Mouse (Mus musculus): ENCODE measurements around the gene Pacs1. TPM values are rescaled to one million over a fixed set of nuclear protein-coding genes. Genes with fewer than 3 reads are reported as not detected.

Gene Pacs1
- 10 to 100 TPM; 71.2 to 73.5 TPM for total RNA-seq (2021)
- long read RNA-seq, full-length matches to known transcripts = 33 of 61 reads
- long read RNA-seq, partial matches to known transcripts = 2 of 61 reads
- long read RNA-seq, other reads (novel, unspliced or antisense) = 26 of 61 reads

DNA sequence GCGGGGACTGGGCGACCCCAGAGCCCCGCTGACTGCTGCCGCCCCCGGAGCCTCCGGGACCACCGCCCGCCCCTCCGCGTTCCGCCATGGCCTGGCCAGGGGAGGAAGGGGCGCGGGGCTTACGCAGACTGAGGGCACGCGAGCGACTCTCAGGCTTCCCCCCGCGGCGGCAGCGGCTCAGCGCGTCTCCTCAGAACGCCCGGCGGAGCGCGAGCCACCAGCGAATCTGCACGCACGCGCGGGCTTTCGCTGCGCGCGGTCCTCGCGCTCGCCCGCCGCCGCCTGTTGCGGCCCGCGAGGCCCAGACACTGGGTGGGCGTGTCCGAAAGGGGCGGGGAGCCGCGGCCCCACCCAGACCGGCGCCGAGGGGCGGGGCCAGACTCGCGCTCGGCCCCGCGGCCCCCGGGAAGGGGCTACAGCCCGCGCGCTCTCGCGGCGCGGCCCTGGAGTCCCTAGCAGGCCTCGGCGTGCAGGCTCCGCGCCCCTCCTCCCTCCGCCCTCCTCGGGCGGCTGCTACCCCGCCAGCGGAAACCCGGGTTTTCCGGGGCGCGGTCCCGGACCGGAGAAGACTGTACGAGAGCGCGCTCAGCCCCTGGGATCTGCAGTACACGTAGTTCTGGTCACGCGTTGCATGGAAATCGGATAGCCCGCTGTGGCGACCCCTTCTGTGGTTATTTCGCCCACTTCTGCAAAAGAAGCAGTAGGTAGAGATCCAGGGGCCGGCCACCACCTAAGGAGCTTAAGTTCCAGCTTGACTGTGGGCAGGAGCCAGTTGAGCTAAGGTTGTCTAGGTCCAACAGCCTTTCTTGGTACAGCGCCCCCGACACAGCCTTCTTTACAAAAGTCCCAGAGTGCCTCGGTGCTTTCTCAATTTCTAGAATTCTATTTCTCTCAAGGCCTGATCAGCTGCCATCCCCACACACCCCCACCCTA, at the start of gene Pacs1:
TSS of gene Pacs1 (minus strand) at position 319 of the 933 bp plus-strand sequence.
- DNase-seq (ENCODE audit: low spot score in 2 of 2) = peak; percentile 80 to 90

DNA sequence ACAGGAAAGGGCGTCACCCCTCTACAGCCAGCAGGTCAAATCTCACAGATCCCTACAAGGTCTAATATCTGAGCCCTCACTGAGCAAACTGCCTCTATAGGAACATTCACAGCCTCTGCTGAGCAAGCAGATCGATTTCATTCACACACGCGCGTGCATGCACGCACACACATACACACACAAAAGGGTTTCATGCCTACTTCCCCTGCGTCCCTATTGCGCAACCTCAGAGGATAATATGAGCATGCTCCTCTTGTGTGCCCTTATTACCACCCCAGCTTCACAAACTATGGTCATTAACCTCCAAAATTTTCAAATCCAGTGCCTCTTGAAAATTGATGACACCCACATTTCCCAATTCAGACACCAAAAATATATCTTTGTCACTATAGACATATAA, 40.3 kb upstream of the Pacs1 start:
- DNase-seq (ENCODE audit: low spot score in 2 of 2) = no peak

DNA sequence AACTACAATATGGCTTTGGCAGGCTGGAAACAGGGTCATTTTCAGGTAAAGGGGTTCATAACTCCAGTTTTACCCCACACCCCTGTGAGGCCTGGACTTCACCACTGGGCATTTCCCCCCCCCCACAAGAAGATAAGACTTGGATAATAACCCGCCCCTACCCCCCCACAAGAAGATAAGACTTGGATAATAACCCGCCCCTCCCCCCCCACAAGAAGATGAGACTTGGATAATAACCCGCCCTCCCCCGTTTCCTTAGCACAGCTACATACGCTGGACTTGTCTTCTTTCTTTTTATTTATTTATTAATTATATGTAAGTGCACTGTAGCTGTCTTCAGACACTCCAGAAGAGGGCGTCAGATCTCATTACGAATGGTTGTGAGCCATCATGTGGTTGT, 36.1 kb upstream of the Pacs1 start:
- no peak for DNase-seq (ENCODE audit: low spot score in 2 of 2)

DNA sequence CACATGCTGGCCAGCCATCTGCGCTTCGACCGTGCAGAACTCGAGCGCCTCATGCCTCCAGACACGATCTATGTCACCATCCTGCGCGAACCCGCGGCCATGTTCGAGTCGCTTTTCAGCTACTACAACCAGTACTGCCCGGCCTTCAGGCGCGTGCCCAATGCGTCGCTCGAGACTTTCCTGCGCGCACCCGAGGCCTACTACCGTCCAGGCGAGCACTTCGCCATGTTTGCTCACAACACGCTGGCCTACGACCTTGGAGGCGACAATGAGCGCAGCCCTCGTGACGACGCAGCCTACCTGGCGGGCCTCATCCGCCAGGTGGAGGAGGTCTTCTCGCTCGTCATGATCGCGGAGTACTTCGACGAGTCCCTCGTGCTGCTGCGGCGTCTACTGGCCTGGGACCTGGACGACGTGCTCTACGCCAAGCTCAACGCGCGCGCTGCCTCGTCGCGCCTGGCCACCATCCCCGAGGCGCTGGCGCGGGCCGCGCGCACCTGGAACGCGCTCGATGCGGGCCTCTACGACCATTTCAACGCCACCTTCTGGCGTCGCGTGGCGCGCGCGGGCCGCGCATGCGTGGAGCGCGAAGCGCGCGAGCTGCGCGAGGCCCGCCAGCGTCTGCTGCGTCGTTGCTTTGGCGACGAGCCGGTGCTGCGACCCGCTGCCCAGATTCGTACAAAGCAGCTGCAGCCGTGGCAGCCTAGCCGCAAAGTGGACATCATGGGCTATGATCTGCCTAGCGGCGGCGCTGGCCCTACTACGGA, 34.2 kb upstream of the Pacs1 start:
- DNase-seq (ENCODE audit: low spot score in 2 of 2) = peak; percentile 17 to 48

DNA sequence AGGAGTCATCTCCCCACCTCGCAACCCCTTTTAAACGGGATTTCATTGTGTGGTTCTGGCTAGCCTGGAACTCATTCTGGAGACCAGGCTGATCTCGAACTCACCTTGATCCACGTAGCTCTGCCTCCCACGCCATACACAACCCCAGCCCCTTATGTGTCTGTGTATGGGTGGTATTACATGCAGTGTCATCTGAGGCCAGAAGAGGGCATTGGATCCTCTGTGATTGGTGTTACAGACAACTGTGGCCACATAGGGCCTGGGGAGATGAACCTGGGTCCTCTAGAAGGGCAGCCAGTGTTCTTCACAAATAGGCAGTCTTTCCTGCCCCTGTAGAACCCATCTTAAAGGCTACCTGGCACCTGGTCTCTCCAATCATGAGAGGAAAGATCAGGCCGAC, 33.4 kb upstream of the Pacs1 start:
- DNase-seq (ENCODE audit: low spot score in 2 of 2) = peak; percentile 16 to 23

DNA sequence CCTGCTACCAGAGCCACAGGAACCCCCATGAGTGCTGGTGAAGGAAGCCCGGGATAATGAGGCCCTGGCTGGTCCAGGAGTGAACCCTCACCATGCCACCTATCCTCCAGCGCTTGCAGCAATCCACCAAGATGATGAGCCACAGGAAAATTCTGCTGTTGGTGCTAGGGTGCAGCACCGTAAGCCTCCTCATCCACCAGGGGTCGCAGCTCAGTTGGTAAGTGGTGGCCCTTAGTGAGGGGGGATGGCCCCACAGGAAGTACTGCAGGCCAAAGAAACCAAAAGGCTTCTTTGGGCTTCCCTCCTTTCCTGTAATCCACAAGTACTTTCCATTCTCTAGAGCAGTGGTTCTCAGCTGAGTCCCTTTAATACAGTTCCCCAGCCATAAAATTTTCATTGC, 29.5 kb upstream of the Pacs1 start:
- DNase-seq (ENCODE audit: low spot score in 2 of 2) = peak; percentile 63 to 70

DNA sequence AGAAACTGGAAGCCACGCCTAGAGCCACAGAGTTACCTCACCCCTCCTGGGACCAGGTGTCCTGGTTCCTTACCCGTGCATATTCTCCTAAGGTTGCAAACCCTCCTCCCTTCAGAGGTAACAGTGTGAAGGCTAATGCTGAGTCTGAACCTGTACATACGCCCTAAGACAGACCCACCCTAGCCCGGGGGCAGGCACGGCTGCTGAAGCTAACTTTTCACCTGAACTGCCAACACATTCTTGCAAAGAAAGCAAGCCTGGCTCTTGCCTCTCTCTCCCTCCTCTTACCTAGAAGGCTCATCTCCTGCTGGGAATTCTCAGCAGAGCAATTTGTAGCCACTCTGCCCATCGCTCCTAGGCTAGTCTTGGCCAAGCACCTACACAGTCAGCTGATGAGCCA, 27.7 kb upstream of the Pacs1 start:
- no peak for DNase-seq (ENCODE audit: low spot score in 2 of 2)

DNA sequence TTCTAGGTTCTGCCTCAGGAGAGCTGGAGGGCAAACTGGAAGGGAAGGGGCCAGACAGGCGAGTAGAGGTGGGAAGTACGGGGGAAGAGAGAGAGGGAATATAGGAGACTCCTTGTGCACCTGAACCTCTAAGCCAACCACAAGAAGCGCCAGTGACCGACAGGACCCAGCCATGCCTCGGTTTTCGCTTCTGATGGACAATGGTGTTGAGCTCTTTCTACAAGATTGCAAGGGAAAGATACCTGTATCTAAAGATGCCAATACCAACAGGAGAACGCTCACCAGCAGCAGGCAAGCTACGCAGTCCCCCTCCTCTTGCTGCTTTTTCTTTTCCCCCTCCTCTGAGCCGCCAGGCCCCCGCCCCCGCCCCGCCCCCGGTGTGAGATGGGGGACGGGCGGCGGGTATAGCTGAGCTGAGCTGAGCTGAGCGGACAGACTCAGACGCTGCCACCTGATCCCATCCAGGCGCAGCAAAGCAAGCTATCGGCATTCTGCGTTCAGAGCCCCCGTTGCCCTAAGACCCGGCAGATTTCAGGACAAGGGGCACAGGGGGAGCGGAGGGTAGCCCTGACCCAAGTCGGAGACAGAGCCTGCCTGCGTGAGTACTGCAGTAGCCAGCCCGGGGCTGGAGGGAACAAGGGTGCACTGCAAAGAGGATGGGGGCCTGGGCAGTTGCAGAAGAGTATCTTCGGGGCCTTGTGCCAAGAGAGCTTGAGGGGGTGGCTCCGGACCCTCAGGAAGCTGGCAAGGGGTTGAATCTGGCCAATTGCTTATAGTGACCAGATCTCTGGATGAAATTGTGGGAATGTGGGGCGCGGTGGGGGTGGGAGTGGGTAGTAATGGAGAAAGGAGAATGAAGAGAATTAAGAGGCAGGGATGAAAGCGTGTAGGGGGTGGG, 25.2 kb upstream of the Pacs1 start, which contains the start of gene Gal3st3:
TSS of gene Gal3st3 (plus strand) at position 429 of the 898 bp plus-strand sequence.
- DNase-seq (ENCODE audit: low spot score in 2 of 2) = peak; percentile 42 to 67

DNA sequence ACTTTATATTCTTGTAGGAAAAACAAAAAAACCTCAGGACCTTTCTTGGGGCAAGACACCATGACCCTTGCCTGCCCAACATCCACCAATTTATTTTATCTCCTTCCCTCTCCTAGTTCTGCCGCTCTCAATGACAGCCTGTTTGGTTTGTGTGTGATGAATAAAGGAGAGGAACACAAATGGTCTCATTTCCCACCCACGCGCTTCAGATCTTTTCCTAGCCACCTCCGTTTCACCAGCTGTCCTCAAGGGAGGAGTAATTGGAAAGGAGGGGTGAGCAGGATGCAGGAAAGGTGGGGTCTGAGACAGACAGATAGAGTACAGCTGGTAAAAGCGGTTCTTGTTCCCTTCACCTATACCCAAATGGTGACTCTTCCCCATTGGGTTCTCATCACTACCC, 23.7 kb upstream of the Pacs1 start:
- peak; percentile 43 to 58 for DNase-seq (ENCODE audit: low spot score in 2 of 2)

DNA sequence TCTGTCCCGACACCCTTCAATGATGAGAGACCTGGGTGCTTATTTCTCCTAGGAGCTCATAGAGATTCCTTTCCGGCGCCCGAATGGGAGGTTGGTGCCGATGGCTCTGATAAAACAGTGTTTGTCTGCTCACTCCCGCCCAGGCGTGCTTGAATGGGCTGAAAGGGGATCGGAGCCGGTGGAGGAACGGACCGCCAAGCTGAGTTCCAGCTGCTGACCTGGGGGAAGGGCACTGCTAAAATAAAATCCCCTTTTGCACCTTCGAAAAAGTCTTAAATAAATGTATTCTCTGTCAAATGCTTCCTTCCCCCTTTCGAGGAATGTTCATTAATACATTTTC, 22.8 kb upstream of the Pacs1 start:
- no peak for DNase-seq (ENCODE audit: low spot score in 2 of 2)

DNA sequence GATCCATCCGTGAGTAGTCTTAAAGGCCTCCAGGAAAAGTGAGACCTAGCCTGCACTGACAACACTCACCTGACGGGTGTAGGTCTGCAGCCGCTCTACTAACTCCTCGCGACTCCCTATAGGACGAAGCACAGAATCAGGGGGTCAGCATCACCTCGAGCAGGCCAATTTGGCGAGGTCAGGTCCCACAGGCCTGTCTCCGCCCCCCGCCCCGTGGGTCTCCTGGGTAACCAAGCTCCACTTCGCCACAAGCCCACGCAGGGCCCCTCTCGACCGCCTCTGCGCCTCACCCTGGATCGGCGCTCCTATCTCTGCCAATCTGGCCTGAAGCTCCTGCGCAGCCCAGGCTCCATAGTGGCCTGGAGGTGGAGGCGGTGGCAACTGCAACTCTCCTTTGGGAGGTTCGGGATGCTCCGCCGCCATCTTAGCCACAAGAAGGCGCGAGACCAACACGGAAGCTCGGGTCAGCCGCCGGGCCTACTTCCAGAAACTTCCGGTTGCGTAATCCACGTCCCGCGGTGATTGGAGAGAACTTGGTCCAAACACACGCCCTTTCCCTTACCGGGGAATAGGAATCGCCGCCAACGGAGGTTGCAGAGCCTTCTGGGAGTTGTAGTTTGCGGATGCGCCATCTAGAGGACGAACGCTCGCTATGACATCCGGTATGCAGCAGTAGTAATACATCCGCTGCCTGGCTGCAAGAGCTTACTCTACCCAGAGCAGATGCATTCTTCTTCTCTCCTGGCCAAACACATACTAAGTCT, 22.2 kb upstream of the Pacs1 start, which contains the start of gene Sf3b2:
TSS of gene Sf3b2 (minus strand) at position 484 of the 764 bp plus-strand sequence.
- peak; percentile 98 to 99 for DNase-seq (ENCODE audit: low spot score in 2 of 2)

DNA sequence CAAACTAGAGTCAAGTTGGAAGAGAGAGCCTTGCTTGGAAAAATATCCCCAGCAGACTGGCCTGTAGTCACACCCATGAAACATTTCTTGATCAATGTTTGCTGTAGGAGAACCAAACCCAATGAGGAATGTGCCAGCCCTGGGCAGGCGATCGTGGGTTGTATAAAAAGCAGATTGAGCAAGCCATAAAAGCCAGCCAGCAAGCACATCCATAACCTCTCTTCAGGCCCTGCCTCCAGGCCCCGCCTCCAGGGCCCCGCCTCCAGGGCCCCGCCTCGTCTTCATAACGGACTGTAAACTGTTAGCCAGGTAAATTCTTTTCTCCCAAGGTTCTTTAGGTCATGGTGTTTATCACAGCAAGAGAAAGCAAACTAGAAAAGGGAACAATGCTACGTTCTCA, 5.5 kb upstream of the Pacs1 start:
- DNase-seq (ENCODE audit: low spot score in 2 of 2) = no peak

DNA sequence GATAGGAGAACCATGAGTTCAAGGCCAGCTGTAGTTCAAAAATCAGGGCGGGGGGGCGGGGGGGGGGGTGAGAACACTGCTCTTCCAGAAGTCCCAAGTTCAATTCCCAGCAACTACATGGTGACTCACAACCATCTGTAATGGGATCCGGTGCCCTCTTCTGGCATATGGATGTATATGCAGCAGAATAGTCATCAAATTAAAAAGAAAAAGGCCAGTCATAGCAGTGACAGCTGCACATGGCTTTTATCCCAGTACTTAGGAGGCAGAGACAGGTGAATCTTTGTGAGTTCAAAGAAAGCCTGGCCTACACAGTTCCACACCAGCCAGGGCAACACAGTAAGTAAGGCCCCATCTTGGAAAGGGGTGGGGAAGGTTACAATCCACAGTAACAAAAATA, 4.2 kb upstream of the Pacs1 start:
- DNase-seq (ENCODE audit: low spot score in 2 of 2) = no peak

DNA sequence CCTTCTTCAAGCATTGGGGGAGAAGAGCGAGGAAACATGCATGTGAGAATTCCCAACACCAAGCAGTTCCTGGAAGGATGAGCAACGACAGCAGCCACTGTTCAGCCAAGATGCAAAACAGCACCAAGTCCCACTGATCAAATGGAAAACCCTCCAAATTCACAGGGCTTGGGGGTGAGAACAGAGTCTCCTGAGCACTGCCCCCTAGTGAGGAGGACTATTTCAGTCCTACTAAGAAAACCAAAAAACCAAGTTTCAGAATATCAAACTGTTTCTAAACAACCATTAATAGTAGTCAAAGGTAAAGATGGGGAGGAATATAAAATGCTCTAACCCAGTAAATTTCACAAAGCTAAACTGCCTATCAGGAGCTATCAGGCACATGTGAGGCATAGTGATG, 3.6 kb upstream of the Pacs1 start:
- DNase-seq (ENCODE audit: low spot score in 2 of 2) = no peak

DNA sequence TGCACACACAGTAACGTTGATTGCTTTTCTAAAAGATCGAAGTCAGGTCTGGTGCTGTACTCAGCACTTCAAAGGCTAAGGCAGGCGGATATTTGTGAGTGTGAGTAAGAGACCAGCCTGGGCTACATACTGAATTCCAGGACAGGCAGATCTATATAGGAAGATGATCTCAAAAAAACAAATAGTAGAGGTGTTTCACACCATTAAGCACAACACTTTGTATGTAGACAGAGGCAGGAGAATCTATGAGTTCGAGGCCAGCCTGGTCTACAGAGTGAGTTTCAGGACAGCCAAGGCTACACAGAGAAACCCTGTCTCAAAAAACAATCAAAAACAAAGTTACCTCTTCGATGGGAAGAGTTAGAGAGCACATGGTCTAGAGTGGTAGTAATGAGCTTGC, 2.8 kb upstream of the Pacs1 start:
- DNase-seq (ENCODE audit: low spot score in 2 of 2) = no peak

DNA sequence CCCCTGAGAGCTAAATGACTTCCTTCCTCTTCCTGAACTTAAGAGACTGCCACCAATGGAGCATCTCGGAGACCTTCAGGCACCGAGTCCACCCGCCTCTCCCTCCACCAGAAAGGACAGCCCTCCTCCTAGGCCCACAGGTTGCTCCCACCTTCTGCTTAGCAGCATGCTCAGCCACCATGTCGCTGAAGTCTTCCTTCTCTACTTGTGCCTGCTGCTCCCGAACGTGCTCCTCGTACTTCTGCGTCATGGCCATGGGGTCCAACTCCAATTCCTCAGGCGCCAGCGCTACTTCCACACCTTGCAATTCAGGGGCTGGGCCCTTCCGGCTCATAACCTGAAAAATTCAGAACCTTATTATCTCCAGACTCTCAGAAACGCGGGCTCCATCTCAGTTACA, 1.7 kb upstream of the Pacs1 start:
- no peak for DNase-seq (ENCODE audit: low spot score in 2 of 2)

DNA sequence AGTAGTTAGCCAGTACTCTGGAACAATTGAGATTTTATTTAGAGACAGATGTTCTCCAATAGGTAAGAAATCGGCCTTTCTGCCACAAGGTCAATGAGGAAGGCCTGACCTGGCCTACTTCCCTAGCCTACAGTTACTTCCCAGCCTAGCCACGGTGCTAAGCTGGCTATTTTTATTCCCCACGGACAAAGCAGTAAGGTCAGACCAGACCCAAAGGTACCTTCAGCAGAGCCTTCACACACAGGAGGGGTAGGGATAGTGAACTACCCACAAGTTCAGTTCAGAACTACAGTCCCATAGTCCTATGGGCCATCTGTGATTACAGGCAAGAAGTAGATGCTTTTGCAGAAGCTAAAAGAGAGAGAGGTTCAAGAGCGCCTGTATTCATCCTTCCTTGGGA, 997 bp upstream of the Pacs1 start:
- no peak for DNase-seq (ENCODE audit: low spot score in 2 of 2)

DNA sequence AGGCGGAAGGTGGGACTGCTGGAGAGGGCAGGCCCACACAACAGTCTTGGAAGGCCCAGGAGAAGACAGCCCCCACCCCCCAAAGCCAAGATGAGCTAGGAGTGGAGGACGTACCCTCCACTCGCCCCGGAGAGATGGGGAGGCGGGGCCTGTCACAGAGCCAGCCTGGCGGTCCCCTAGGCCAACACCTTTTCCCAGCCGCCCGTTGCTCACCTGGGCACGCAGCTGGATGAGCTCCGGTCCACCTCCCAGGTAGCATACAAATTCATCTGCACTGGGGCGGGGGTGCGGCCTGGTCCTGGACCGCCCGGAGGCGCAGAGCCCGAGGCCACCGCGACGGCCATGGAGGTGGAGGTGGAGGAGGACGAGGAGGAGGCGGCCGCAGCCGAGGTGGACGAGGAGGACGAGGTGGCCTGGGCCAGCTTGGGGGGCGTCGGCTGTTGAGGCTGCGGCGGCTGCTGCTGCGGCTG, 558 bp downstream of the Pacs1 start:
- peak; percentile 46 to 51 for DNase-seq (ENCODE audit: low spot score in 2 of 2)

DNA sequence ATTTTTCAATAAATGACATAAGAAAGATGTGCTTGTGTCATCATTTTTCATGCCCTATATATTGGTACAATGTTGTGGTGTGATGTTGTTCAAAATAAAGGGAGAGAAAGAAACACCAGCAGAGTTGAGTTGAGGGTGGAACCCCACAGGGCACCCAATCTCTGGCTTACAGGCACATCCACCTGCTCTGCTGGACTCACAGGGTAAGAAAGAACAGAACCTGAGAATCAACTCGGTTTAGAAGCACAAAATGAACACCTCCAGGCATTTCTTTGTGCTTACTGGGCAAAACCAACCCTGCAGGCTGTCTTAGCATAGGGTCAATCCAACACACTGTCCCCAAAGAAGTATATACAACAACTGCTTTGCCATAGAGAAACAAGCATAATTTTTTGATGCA, 1.5 kb downstream of the Pacs1 start:
- no peak for DNase-seq (ENCODE audit: low spot score in 2 of 2)

DNA sequence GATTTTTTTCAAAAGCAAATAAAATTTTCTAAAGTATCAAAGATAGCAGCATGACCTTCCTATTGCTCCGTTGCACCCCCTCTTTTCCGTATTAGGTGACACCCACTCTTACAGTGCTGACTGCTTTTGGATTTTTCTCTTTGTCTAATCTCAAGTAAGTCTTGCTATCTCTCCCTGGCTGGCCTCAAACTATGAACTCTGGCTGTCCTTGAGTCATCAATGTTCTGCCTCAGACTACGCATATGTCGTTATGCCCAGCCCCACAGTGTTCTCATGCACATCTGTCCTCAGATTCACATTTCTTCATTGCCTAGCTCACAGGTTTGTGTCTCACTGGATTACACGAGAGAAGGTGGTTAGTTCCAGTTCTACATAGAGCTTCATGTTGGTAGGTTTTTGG, 3.5 kb downstream of the Pacs1 start:
- DNase-seq (ENCODE audit: low spot score in 2 of 2) = no peak
